Mouse (Mus musculus): ENCODE data around the gene Ints4.

The Ints4 gene

GRCm38 (mm10) chr7:97480821-97481339 lies at the start of gene Ints4:
Gene Ints4, plus strand, starts transcription at chr7:97480956.
- under 1% methylated on average over 24 of the region's 24 CpGs for WGBS

GRCm38 (mm10) chr7:97433517-97433916 lies 47.2 kb upstream of the Ints4 start:
- WGBS = 82% methylated on average over 3 of the region's 3 CpGs

- WGBS = 81% methylated on average over 10 of the region's 10 CpGs
These were observed 46.2 kb upstream of the Ints4 start for GRCm38 (mm10) chr7:97434517-97434916.

GRCm38 (mm10) chr7:97446171-97446925 lies 34.4 kb upstream of the Ints4 start:
- WGBS = 9% methylated on average over 6 of the region's 6 CpGs

GRCm38 (mm10) chr7:97447050-97447531 lies 33.7 kb upstream of the Ints4 start:
- WGBS = 36% methylated on average over 6 of the region's 6 CpGs

GRCm38 (mm10) chr7:97451023-97451422 lies 29.7 kb upstream of the Ints4 start, which contains the start of gene Kctd14:
Gene Kctd14, plus strand, starts transcription at chr7:97451323.
- 90% methylated on average over 2 of the region's 2 CpGs for WGBS

GRCm38 (mm10) chr7:97452196-97452595 lies 28.6 kb upstream of the Ints4 start:
- WGBS = 93% methylated on average over 6 of the region's 6 CpGs

GRCm38 (mm10) chr7:97453141-97453921 lies 27.4 kb upstream of the Ints4 start:
- WGBS = 10% methylated on average over 27 of the region's 27 CpGs

GRCm38 (mm10) chr7:97454795-97455194 lies 26.0 kb upstream of the Ints4 start:
- 96% methylated on average over 10 of the region's 10 CpGs for WGBS

- WGBS = 86% methylated on average over 3 of the region's 3 CpGs
These were observed 25.2 kb upstream of the Ints4 start for GRCm38 (mm10) chr7:97455577-97455976.

GRCm38 (mm10) chr7:97473001-97473400 lies 7.8 kb upstream of the Ints4 start:
- 49% methylated on average over 5 of the region's 5 CpGs for WGBS

- 47% methylated on average over 3 of the region's 3 CpGs for whole genome bisulfite sequencing
These were observed 1.4 kb upstream of the Ints4 start for GRCm38 (mm10) chr7:97479349-97479748.

GRCm38 (mm10) chr7:97480290-97480689 lies 466 bp upstream of the Ints4 start:
- 12% methylated on average over 3 of the region's 3 CpGs for WGBS

- 67% methylated on average over 2 of the region's 2 CpGs for WGBS
These were observed 2.6 kb downstream of the Ints4 start for GRCm38 (mm10) chr7:97483378-97483777.

GRCm38 (mm10) chr7:97491157-97491556 lies 10.4 kb downstream of the Ints4 start:
- WGBS = 76% methylated on average over 3 of the region's 3 CpGs

- WGBS = 85% methylated on average over 4 of the region's 4 CpGs
These were observed 11.7 kb downstream of the Ints4 start for GRCm38 (mm10) chr7:97492420-97492819.

- WGBS = 69% methylated on average over 5 of the region's 5 CpGs
These were observed 19.9 kb downstream of the Ints4 start for GRCm38 (mm10) chr7:97500555-97501209.

GRCm38 (mm10) chr7:97514786-97515185 lies 34.0 kb downstream of the Ints4 start:
- WGBS = 37% methylated on average over 1 of the region's 1 CpGs

GRCm38 (mm10) chr7:97519935-97520334 lies 39.2 kb downstream of the Ints4 start:
- WGBS = 72% methylated on average over 2 of the region's 2 CpGs

GRCm38 (mm10) chr7:97535531-97535930 lies 54.8 kb downstream of the Ints4 start:
- WGBS = 83% methylated on average over 5 of the region's 5 CpGs

GRCm38 (mm10) chr7:97536571-97536970 lies 55.8 kb downstream of the Ints4 start:
- 95% methylated on average over 5 of the region's 5 CpGs for WGBS

GRCm38 (mm10) chr7:97546462-97546861 lies 65.7 kb downstream of the Ints4 start:
- WGBS = 84% methylated on average over 2 of the region's 2 CpGs
